10 mouse cellular contexts compared by ENCODE assay signal in genomic region chr10:82989418-82990025, GRCm38 (mm10). TPM values are rescaled to one million over a fixed set of nuclear protein-coding genes. Genes with fewer than 3 reads are reported as not detected.
DNase-seq lines count a peak whose midpoint lies in the region; ATAC-seq and TF ChIP-seq lines count a peak whose summit lies in the region.
"Had no signal": no experiment of that assay in that cellular context is flagged by ENCODE, and none has a peak within 500 bp of the region (broad histone marks: within the 10 kb centered on the region; RNA-seq: fewer than 3 reads in every experiment).

No protein-coding gene starts in this region.

- peaks cover 89% of the 10 kb centered on the region for H3K79me2 ChIP-seq in C2C12 (ENCODE audit: control insufficient read depth, insufficient read depth)

- intact Hi-C loops in left cerebral cortex, postnatal 36 days (cut with DNase I), result loop anchor here (5.0 kb wide), 5 partner anchors 48 to 208 kb away; no protein-coding TSS in a partner anchor

- no peak overlapping the region for H3K4me2 ChIP-seq in heart, embryonic 16.5 days (ENCODE audit: low read depth, low read length)
- H3K4me2 ChIP-seq in embryonic facial prominence, embryonic 14.5 days (ENCODE audit: low read depth, low read length), result peak overlapping the region; percentile 18; the same call in 1 of the 2 replicates
- peak overlapping the region; percentile 95 for H3K4me2 ChIP-seq in liver, embryonic 15.5 days
- H3K4me2 ChIP-seq: forebrain, embryonic 12.5 days had no signal

- H3K27ac ChIP-seq in heart, embryonic 16.5 days (ENCODE audit: low read length), result peak overlapping the region; percentile 29
- no peak overlapping the region for H3K27ac ChIP-seq in embryonic facial prominence, embryonic 14.5 days (replicated peaks; ENCODE audit: low read depth, low read length)
- H3K27ac ChIP-seq in liver, embryonic 15.5 days (replicated peaks), result peak overlapping the region; percentile 16
- H3K27ac ChIP-seq: forebrain, embryonic 12.5 days had no signal

- peak overlapping the region; percentile 16 for H3ac ChIP-seq in C2C12 (ENCODE audit: control insufficient read depth, insufficient read length, low read depth)

- no peak overlapping the region for H3K4me3 ChIP-seq in heart, embryonic 16.5 days (ENCODE audit: low read length)
- no peak overlapping the region for H3K4me3 ChIP-seq in C2C12 (ENCODE audit: insufficient read depth, poor library complexity, severe bottlenecking)
- no peak overlapping the region; the same call in 1 of the 2 replicates for H3K4me3 ChIP-seq in embryonic facial prominence, embryonic 14.5 days (ENCODE audit: low read depth, low read length)
- no peak overlapping the region for H3K4me3 ChIP-seq in liver, embryonic 15.5 days (replicated peaks)
- H3K4me3 ChIP-seq: forebrain, embryonic 12.5 days had no signal

- H3K9ac ChIP-seq in heart, embryonic 16.5 days (ENCODE audit: low read length), result peak overlapping the region; percentile 35
- no peak overlapping the region for H3K9ac ChIP-seq in embryonic facial prominence, embryonic 14.5 days (ENCODE audit: low read depth, low read length)
- H3K9ac ChIP-seq in liver, embryonic 15.5 days, result no peak overlapping the region
- H3K9ac ChIP-seq: forebrain, embryonic 12.5 days had no signal

- no peak for DNase-seq in heart, adult 18-20 months
- DNase-seq in embryonic facial prominence, embryonic 14.5 days (ENCODE audit: low spot score), result peak; percentile 33
- DNase-seq in cerebellum, adult 9-10 months, result no peak
- no peak for DNase-seq in cerebellum, postnatal 36 days
- no peak for DNase-seq in left cerebral cortex, postnatal 36 days (ENCODE audit: low spot score in 2 of 2)
- DNase-seq: lung, postnatal 14 days had no signal

- WGBS in heart, embryonic 16.5 days, result 77% methylated on average over 13 of the region's 13 CpGs
- 55% methylated on average over 13 of the region's 13 CpGs for WGBS in embryonic facial prominence, embryonic 14.5 days
- 65% methylated on average over 13 of the region's 13 CpGs for WGBS in liver, embryonic 15.5 days (ENCODE audit: insufficient replicate concordance)

- H3K36me3 ChIP-seq in heart, embryonic 16.5 days (ENCODE audit: control insufficient read depth, insufficient read depth), result no peaks in the 10 kb centered on the region
- H3K36me3 ChIP-seq in C2C12 (ENCODE audit: control insufficient read depth, insufficient read depth), result no peaks in the 10 kb centered on the region
- H3K36me3 ChIP-seq in embryonic facial prominence, embryonic 14.5 days (ENCODE audit: control insufficient read depth, insufficient read depth, low read length), result no peaks in the 10 kb centered on the region
- H3K36me3 ChIP-seq in liver, embryonic 15.5 days (replicated peaks), result no peaks in the 10 kb centered on the region
- H3K36me3 ChIP-seq: forebrain, embryonic 12.5 days had no signal

- H3K27me3 ChIP-seq in heart, embryonic 16.5 days (ENCODE audit: control insufficient read depth, insufficient read depth, low read length), result no peaks in the 10 kb centered on the region
- no peaks in the 10 kb centered on the region for H3K27me3 ChIP-seq in C2C12 (ENCODE audit: control insufficient read depth, insufficient read depth, insufficient read length)
- no peaks in the 10 kb centered on the region for H3K27me3 ChIP-seq in embryonic facial prominence, embryonic 14.5 days (replicated peaks; ENCODE audit: control insufficient read depth, insufficient read depth, low read length)
- peaks cover 19% of the 10 kb centered on the region for H3K27me3 ChIP-seq in liver, embryonic 15.5 days

- no peak for TF ChIP-seq CTCF in C2C12 (IDR thresholded peaks at IDR 0.05; ENCODE audit: control insufficient read depth, insufficient read depth, insufficient read length)

- ATAC-seq in heart, embryonic 16.5 days (replicated peaks; ENCODE audit: extremely low read depth, insufficient read depth, low FRiP score), result no peak
- no peak for ATAC-seq in embryonic facial prominence, embryonic 14.5 days (ENCODE audit: low read depth)
- ATAC-seq in liver, embryonic 15.5 days (ENCODE audit: insufficient read depth), result no peak

- peaks cover 52% of the 10 kb centered on the region for H3K4me1 ChIP-seq in heart, embryonic 16.5 days (ENCODE audit: control insufficient read depth, insufficient read depth, low read length)
- H3K4me1 ChIP-seq in embryonic facial prominence, embryonic 14.5 days (ENCODE audit: control insufficient read depth, insufficient read depth, low read length), result peaks cover 46% of the 10 kb centered on the region
- H3K4me1 ChIP-seq in liver, embryonic 15.5 days (replicated peaks), result peaks cover 89% of the 10 kb centered on the region

- peaks cover 63% of the 10 kb centered on the region for H3K79me3 ChIP-seq in C2C12 (ENCODE audit: low read depth)

- H3K9me3 ChIP-seq in heart, embryonic 16.5 days (replicated peaks; ENCODE audit: control insufficient read depth, low read length), result no peaks in the 10 kb centered on the region
- H3K9me3 ChIP-seq in embryonic facial prominence, embryonic 14.5 days (ENCODE audit: control insufficient read depth, low read length), result no peaks in the 10 kb centered on the region
- H3K9me3 ChIP-seq in liver, embryonic 15.5 days (replicated peaks), result no peaks in the 10 kb centered on the region
- H3K9me3 ChIP-seq: forebrain, embryonic 12.5 days had no signal

TF ChIP-seq in C2C12, 6 proteins besides CTCF, POLR2A, EP300 and RAD21:
- TF ChIP-seq MYOD1 (IDR thresholded peaks at IDR 0.05; ENCODE audit: control insufficient read depth, insufficient read length, low read depth) (peak; percentile 6), MYOG (IDR thresholded peaks at IDR 0.05; ENCODE audit: control insufficient read depth, extremely low read depth, insufficient read length) (no peak), USF1 (IDR thresholded peaks at IDR 0.05; ENCODE audit: low read depth) (no peak)

RNA-seq across cellular contexts. Expression of gene Chst11, which starts 4.2 kb away (rescaled TPM):
- 2.3 and 2.6 TPM in 2 replicates for polyA plus RNA-seq in heart, embryonic 16.5 days (2015; fragmentation: Nextera tagmentation; extraction: Ambion mirVana)
- total RNA-seq in heart, adult 18-20 months (2021), result 1 to 10 TPM; 2.5 to 3.2 TPM
- polyA plus RNA-seq in C2C12 (2012; fragmentation: generic; extraction: Trizol), result 15.9 TPM
- polyA plus RNA-seq in embryonic facial prominence, embryonic 14.5 days (2014; fragmentation: Nextera tagmentation; extraction: Ambion mirVana), result 4.4 and 5.3 TPM in 2 replicates
- polyA plus RNA-seq in liver, embryonic 15.5 days (2015; fragmentation: Nextera tagmentation; extraction: Ambion mirVana), result 1.2 TPM in 2 replicates
- total RNA-seq in left cerebral cortex, postnatal 36 days (2021), result 10 to 100 TPM; 29.9 to 33.3 TPM
